In genomic region chr10:39345921-39346320, GRCm38 (mm10) we compare ENCODE assay signal across 15 mouse cellular contexts.
"Had no signal": no experiment of that assay in that cellular context is flagged by ENCODE, and none has a peak within 500 bp of the region (broad histone marks: within the 10 kb centered on the region; RNA-seq: fewer than 3 reads in every experiment).

No protein-coding gene starts in this region.

- H3K4me1 ChIP-seq: midbrain, embryonic 10.5 days; midbrain, embryonic 13.5 days; midbrain, embryonic 15.5 days; neural tube, embryonic 12.5 days; stomach, embryonic 15.5 days had no signal

- H3K27ac ChIP-seq: liver, embryonic 14.5 days; midbrain, embryonic 10.5 days; midbrain, embryonic 13.5 days; midbrain, embryonic 15.5 days; neural tube, embryonic 12.5 days; stomach, embryonic 15.5 days; stomach, postnatal 0 days had no signal

- DNase-seq: lung, adult 18-20 months; lung, embryonic 14.5 days; lung, postnatal 10 days; lung, postnatal 4 days; right cerebral cortex, postnatal 14 days; thymus, adult 2 months; thymus, postnatal 25 days; thymus, postnatal 4 days had no signal

- H3K4me3 ChIP-seq: midbrain, embryonic 10.5 days; midbrain, embryonic 13.5 days; midbrain, embryonic 15.5 days; neural tube, embryonic 12.5 days; stomach, embryonic 15.5 days had no signal

- ATAC-seq: midbrain, embryonic 13.5 days; midbrain, embryonic 15.5 days had no signal

- H3K9ac ChIP-seq: liver, embryonic 14.5 days; lung, embryonic 14.5 days; midbrain, embryonic 13.5 days; midbrain, embryonic 15.5 days; neural tube, embryonic 12.5 days; stomach, embryonic 15.5 days had no signal

- H3K27me3 ChIP-seq: midbrain, embryonic 13.5 days; midbrain, embryonic 15.5 days; neural tube, embryonic 12.5 days; stomach, embryonic 15.5 days had no signal

- H3K4me2 ChIP-seq: lung, embryonic 14.5 days; midbrain, embryonic 13.5 days; midbrain, embryonic 15.5 days; neural tube, embryonic 12.5 days; stomach, embryonic 15.5 days had no signal

- H3K36me3 ChIP-seq: midbrain, embryonic 10.5 days; midbrain, embryonic 13.5 days; midbrain, embryonic 15.5 days; neural tube, embryonic 12.5 days; stomach, embryonic 15.5 days had no signal

- H3K9me3 ChIP-seq: midbrain, embryonic 10.5 days; midbrain, embryonic 13.5 days; midbrain, embryonic 15.5 days; neural tube, embryonic 12.5 days; stomach, embryonic 15.5 days had no signal
